Mouse (Mus musculus): Measurements from ENCODE around the gene Daw1.

GRCm38 (mm10) chr1:83209981-83210380, 50.4 kb downstream of the Daw1 start:
- TF ChIP-seq CTCF (IDR thresholded peaks at IDR 0.05) (no peak), EP300 (IDR thresholded peaks at IDR 0.05) (no peak)
